Mouse (Mus musculus) spleen, adult 2 months (tissue): ENCODE measurements around the gene Tcf7l1.

Experiments used
- CTCF ChIP-seq: fragments of 200-500 bp; IDR thresholded peaks from 2 replicates; pipeline ENCODE4 v1.5.1; 2011; ENCODE audit warnings: mild to moderate bottlenecking, inconsistent platforms; ENCODE audit not compliant: insufficient read depth, insufficient read length, insufficient replicate concordance; ENCODE audit errors: extremely low read depth
- POLR2A ChIP-seq: fragments of 200-500 bp; IDR thresholded peaks from 2 replicates; pipeline ENCODE4 v1.6.1; 2011; ENCODE audit warnings: low read depth, low read length, inconsistent platforms

- TF ChIP-seq POLR2A = no peak
- no peak for TF ChIP-seq CTCF
These were observed 173.9 kb downstream of the Tcf7l1 start for GRCm38 (mm10) chr6:72615151-72615550.
